Mouse (Mus musculus): ENCODE results near the gene Nckipsd.

Gene Nckipsd

GRCm38 (mm10) chr9:108808163-108808665, at the start of gene Nckipsd:
Nckipsd (plus strand) TSS chr9:108808368.
- peak; percentile 82 for DNase-seq (ENCODE audit: low read depth, low spot score)

GRCm38 (mm10) chr9:108759121-108759520, 49.0 kb upstream of the Nckipsd start:
- no peak for DNase-seq (ENCODE audit: low read depth, low spot score)

GRCm38 (mm10) chr9:108759805-108760204, 48.4 kb upstream of the Nckipsd start:
- DNase-seq (ENCODE audit: low read depth, low spot score) = peak; percentile 48

GRCm38 (mm10) chr9:108761561-108761960, 46.6 kb upstream of the Nckipsd start:
- DNase-seq (ENCODE audit: low read depth, low spot score) = no peak

GRCm38 (mm10) chr9:108764971-108765370, 43.2 kb upstream of the Nckipsd start:
- DNase-seq (ENCODE audit: low read depth, low spot score) = no peak

- DNase-seq (ENCODE audit: low read depth, low spot score) = no peak
Measured at GRCm38 (mm10) chr9:108776614-108777013, 31.6 kb upstream of the Nckipsd start.

GRCm38 (mm10) chr9:108777276-108777675, 30.9 kb upstream of the Nckipsd start:
- no peak for DNase-seq (ENCODE audit: low read depth, low spot score)

GRCm38 (mm10) chr9:108780959-108781358, 27.2 kb upstream of the Nckipsd start:
- DNase-seq (ENCODE audit: low read depth, low spot score) = no peak

GRCm38 (mm10) chr9:108781891-108782290, 26.3 kb upstream of the Nckipsd start:
- DNase-seq (ENCODE audit: low read depth, low spot score) = no peak

GRCm38 (mm10) chr9:108782836-108783547, 25.2 kb upstream of the Nckipsd start:
- no peak for DNase-seq (ENCODE audit: low read depth, low spot score)

GRCm38 (mm10) chr9:108783548-108784463, 24.4 kb upstream of the Nckipsd start, which contains the start of gene Ip6k2:
Ip6k2 (plus strand) TSS chr9:108783796.
- DNase-seq (ENCODE audit: low read depth, low spot score) = peak; percentile 85

GRCm38 (mm10) chr9:108785416-108785815, 22.8 kb upstream of the Nckipsd start:
- DNase-seq (ENCODE audit: low read depth, low spot score) = no peak

GRCm38 (mm10) chr9:108786494-108786893, 21.7 kb upstream of the Nckipsd start:
- no peak for DNase-seq (ENCODE audit: low read depth, low spot score)

- no peak for DNase-seq (ENCODE audit: low read depth, low spot score)
Measured at GRCm38 (mm10) chr9:108787080-108787479, 21.1 kb upstream of the Nckipsd start.

GRCm38 (mm10) chr9:108788713-108789112, 19.5 kb upstream of the Nckipsd start:
- DNase-seq (ENCODE audit: low read depth, low spot score) = no peak

- DNase-seq (ENCODE audit: low read depth, low spot score) = no peak
Measured at GRCm38 (mm10) chr9:108792307-108792706, 15.9 kb upstream of the Nckipsd start.

GRCm38 (mm10) chr9:108792730-108793129, 15.4 kb upstream of the Nckipsd start:
- no peak for DNase-seq (ENCODE audit: low read depth, low spot score)

- DNase-seq (ENCODE audit: low read depth, low spot score) = peak; percentile 77
Measured at GRCm38 (mm10) chr9:108795281-108795680, 12.9 kb upstream of the Nckipsd start.

GRCm38 (mm10) chr9:108795762-108796161, 12.4 kb upstream of the Nckipsd start:
- DNase-seq (ENCODE audit: low read depth, low spot score) = peak; percentile 79

GRCm38 (mm10) chr9:108796351-108796981, 11.7 kb upstream of the Nckipsd start:
- no peak for DNase-seq (ENCODE audit: low read depth, low spot score)

- no peak for DNase-seq (ENCODE audit: low read depth, low spot score)
Measured at GRCm38 (mm10) chr9:108797477-108797876, 10.7 kb upstream of the Nckipsd start.
